Mouse (Mus musculus) testis, adult 2 months (tissue): ENCODE measurements around the gene Rasgrp1.

Source experiments
- CTCF ChIP-seq: fragments of 200-500 bp; IDR thresholded peaks from 2 replicates; pipeline ENCODE4 v1.5.1; 2012; ENCODE audit warnings: low read depth, mild to moderate bottlenecking, inconsistent platforms, low read length, moderate library complexity; ENCODE audit not compliant: control insufficient read depth, insufficient read depth, insufficient replicate concordance
- POLR2A ChIP-seq: fragments of 200-500 bp; IDR thresholded peaks from 2 replicates; pipeline ENCODE4 v1.6.1; 2012; ENCODE audit warnings: low read depth, mild to moderate bottlenecking, inconsistent platforms, low read length, moderate library complexity; ENCODE audit not compliant: control insufficient read depth

DNA sequence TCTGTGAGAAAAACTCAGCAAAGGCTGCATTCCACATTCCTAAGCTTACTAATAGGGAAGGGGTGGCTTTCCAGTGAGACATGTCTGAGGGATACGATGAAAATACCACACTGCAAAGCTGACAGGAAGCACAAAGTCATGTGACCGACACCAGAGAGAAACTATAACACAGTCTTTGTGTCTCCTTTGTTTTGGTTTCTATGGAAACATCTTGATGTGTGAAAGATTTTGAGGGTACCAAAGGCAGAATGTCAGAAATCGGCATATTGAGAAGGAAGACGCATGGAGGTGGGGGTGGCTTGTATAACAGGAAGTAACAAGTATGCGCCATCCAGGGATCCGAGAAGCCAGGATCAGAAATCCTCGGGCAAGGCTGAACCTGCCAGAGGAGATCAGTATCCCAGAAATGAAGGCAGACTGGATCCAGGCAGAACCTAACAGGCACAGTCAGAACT, 30.3 kb downstream of the Rasgrp1 start:
- TF ChIP-seq CTCF (no peak), POLR2A (no peak)
